Mouse (Mus musculus) testis, postnatal 14 days (tissue): ENCODE results near the gene Ccdc43.

Source experiments
- DNase-seq: peaks from one replicate; pipeline ENCODE4 v3.0.0; 2021; ENCODE audit warnings: low spot score

The Ccdc43 gene

GRCm38 (mm10) chr11:102665151-102665550, 32.4 kb downstream of the Ccdc43 start:
- peak; percentile 98 for DNase-seq

DNA sequence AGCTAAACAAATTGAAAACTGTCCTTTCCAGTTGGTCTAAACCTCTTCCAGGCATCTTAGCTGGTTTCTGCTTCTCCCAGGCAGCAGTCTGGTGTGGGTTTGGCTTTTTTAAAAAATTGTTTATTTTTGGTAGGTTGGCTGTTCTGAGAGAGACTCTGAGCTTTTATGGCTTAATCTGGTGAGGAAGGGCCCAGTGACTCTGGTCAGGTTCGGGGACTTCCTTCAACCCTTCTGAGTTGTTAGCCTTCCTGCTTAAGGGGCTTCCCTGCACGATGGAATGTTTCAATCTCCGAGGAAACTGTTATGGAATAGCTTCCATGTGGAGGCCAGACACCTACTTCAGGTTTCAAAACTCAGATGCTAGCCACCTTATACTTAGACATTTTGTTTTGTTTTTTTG, 34.2 kb downstream of the Ccdc43 start, which contains the start of gene Meioc:
TSS of gene Meioc (plus strand) at position 301 of the 400 bp plus-strand sequence.
- no peak for DNase-seq

- no peak for DNase-seq
These were observed 40.7 kb downstream of the Ccdc43 start for GRCm38 (mm10) chr11:102656931-102657330.

GRCm38 (mm10) chr11:102656326-102656926, 41.2 kb downstream of the Ccdc43 start:
- no peak for DNase-seq

DNA sequence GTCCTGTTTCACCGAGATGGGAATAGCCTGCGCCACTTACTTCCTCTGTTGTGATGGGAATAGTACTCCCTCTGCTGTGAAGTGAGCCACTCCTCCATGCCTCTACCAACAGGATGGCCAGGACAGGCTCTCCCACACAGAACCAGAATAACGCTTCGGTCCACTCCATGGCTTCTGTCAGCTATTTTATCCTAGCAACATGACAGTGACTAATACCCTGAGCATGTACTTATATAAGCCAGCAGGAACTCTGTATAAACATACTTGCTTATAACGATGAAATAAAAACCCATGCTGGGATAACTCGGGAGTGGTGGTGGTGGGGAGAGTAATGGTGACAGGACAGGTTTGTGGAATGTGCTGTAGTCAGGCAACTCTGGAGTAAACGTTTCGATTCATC, 41.7 kb downstream of the Ccdc43 start:
- no peak for DNase-seq

- no peak for DNase-seq
These were observed 44.7 kb downstream of the Ccdc43 start for GRCm38 (mm10) chr11:102652844-102653243.

DNA sequence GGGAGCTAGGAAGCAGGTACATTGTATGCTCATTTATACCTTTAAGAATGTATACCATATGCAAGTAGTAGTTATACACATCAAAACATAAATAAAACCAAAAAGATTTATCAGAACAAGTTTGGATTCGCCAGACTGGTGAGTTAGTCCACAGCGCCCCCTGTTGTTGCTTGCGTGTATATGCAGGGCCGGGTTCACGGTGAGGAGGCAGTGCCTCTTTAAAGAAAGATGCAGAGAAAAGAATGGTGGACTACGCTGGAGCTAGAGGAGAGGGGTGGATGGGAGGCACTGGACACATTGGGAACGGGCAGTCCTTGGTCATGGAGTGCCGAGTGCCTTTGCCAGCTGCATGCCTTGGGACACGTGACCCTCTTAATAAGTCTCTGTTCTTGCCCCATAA, 46.2 kb downstream of the Ccdc43 start:
- DNase-seq, result peak; percentile 69

GRCm38 (mm10) chr11:102647885-102648284, 49.7 kb downstream of the Ccdc43 start:
- no peak for DNase-seq

- DNase-seq, result no peak
These were observed 51.4 kb downstream of the Ccdc43 start for GRCm38 (mm10) chr11:102646226-102646625.

DNA sequence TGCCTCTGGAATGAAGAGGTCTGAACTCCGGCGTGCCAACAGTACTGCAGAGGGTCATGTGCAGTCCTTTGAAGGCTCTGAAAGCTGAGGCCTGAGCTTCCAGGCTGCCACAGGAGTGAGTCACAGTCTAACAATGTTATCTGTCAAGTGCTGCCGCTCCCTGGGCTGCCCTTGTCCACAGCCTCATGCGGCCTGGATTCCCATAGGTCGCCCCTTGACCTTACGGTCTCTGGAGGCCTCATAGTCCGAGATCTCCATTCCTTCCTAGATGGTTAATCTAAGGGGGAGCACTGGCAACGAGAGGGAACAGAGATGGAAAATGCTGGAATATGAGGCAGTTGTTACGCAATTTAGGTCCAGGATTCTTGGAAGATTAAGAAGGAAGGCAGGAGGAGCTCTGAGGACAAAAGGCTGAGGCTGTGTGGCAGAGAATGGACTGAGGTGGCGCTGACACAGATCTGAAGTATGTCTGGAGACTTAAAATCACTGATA, 53.6 kb downstream of the Ccdc43 start:
- DNase-seq, result no peak

DNA sequence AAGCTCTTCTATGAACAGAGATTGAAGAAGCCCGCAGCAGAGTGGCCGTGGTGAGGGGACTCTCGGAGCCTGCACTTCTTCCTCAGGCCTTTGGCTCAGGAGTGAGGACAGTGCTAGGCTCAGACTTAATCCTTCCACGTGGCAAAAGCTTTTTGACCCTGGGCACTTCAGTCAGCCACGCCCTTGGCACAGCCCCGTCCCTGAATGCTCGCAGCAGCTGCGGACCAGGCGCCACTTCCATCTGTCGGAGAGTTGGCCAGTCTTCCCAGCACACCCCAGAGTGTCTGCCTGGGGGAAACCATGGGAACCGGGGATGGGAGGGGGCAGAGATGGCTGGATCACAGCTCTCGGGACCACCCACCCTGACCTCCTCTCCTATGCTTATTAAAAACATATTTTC, 60.7 kb downstream of the Ccdc43 start:
- no peak for DNase-seq
